Mouse (Mus musculus): ENCODE measurements around the gene Shprh.

GRCm38 (mm10) chr10:11226442-11226841 lies 77.2 kb downstream of the Shprh start:
- TF ChIP-seq GATA1 (IDR thresholded peaks at IDR 0.05; ENCODE audit: borderline replicate concordance, low read length) (no peak), FLI1 (IDR thresholded peaks at IDR 0.05; ENCODE audit: low read length) (no peak)
